Mouse (Mus musculus): ENCODE data around the gene Noto. TPM values are rescaled to one million over a fixed set of nuclear protein-coding genes. Genes with fewer than 3 reads are reported as not detected.

Noto gene
- total and polyA plus RNA-seq, 2 experiments from 2014 or later = not detected

GRCm38 (mm10) chr6:85388608-85389007 lies 35.1 kb upstream of the Noto start:
- Histone ChIP-seq H3K27ac (ENCODE audit: low read depth) (no peak overlapping the region), H3K27me3 (ENCODE audit: control insufficient read depth, insufficient read depth, low read length) (no peaks in the 10 kb centered on the region), H3K36me3 (replicated peaks; ENCODE audit: control insufficient read depth, insufficient read depth, low read length) (no peaks in the 10 kb centered on the region), H3K9me3 (replicated peaks; ENCODE audit: control insufficient read depth, low read length) (no peaks in the 10 kb centered on the region), H3K9ac (replicated peaks; ENCODE audit: low read depth, low read length) (no peak overlapping the region), H3K4me3 (ENCODE audit: low read depth, low read length) (no peak overlapping the region), H3K4me2 (ENCODE audit: low read depth, low read length) (no peak overlapping the region), H3K4me1 (ENCODE audit: control insufficient read depth, insufficient read depth) (no peaks in the 10 kb centered on the region)
- WGBS = 52% methylated on average over 5 of the region's 5 CpGs
- TF ChIP-seq CTCF (IDR thresholded peaks at IDR 0.05; ENCODE audit: low read depth) = no peak
- TF ChIP-seq EP300 (IDR thresholded peaks at IDR 0.05; ENCODE audit: low read depth) = no peak
- ATAC-seq (ENCODE audit: insufficient read depth, low read depth) = no peak
- DNase-seq (ENCODE audit: low spot score) = no peak

GRCm38 (mm10) chr6:85391803-85392202 lies 31.9 kb upstream of the Noto start:
- no peak overlapping the region for H3K9ac ChIP-seq (replicated peaks; ENCODE audit: low read depth, low read length)

GRCm38 (mm10) chr6:85395360-85395759 lies 28.3 kb upstream of the Noto start:
- DNase-seq (ENCODE audit: low spot score) (no peak), ATAC-seq (ENCODE audit: insufficient read depth, low read depth) (no peak)
- no peak overlapping the region for H3K4me2 ChIP-seq (ENCODE audit: low read depth, low read length)
- 80% methylated on average over 2 of the region's 2 CpGs for WGBS
- H3K36me3 ChIP-seq (replicated peaks; ENCODE audit: control insufficient read depth, insufficient read depth, low read length) = no peaks in the 10 kb centered on the region
- H3K4me1 ChIP-seq (ENCODE audit: control insufficient read depth, insufficient read depth) = no peaks in the 10 kb centered on the region
- no peak overlapping the region for H3K4me3 ChIP-seq (ENCODE audit: low read depth, low read length)
- H3K27me3 ChIP-seq (ENCODE audit: control insufficient read depth, insufficient read depth, low read length) = no peaks in the 10 kb centered on the region
- H3K9me3 ChIP-seq (replicated peaks; ENCODE audit: control insufficient read depth, low read length) = no peaks in the 10 kb centered on the region
- TF ChIP-seq CTCF (IDR thresholded peaks at IDR 0.05; ENCODE audit: low read depth) (no peak), EP300 (IDR thresholded peaks at IDR 0.05; ENCODE audit: low read depth) (no peak)
- no peak overlapping the region for H3K9ac ChIP-seq (replicated peaks; ENCODE audit: low read depth, low read length)
- no peak overlapping the region for H3K27ac ChIP-seq (ENCODE audit: low read depth)

More at GRCm38 (mm10) chr6:85391803-85392202, 31.9 kb upstream of the Noto start:
- Histone ChIP-seq H3K27me3 (ENCODE audit: control insufficient read depth, insufficient read depth, low read length) (no peaks in the 10 kb centered on the region), H3K9me3 (replicated peaks; ENCODE audit: control insufficient read depth, low read length) (no peaks in the 10 kb centered on the region), H3K36me3 (replicated peaks; ENCODE audit: control insufficient read depth, insufficient read depth, low read length) (no peaks in the 10 kb centered on the region), H3K27ac (ENCODE audit: low read depth) (no peak overlapping the region), H3K4me3 (ENCODE audit: low read depth, low read length) (no peak overlapping the region), H3K4me2 (ENCODE audit: low read depth, low read length) (no peak overlapping the region), H3K4me1 (ENCODE audit: control insufficient read depth, insufficient read depth) (no peaks in the 10 kb centered on the region)
- WGBS = 6% methylated on average over 6 of the region's 7 CpGs
- peak; percentile 86 for TF ChIP-seq CTCF (IDR thresholded peaks at IDR 0.05; ENCODE audit: low read depth)
- TF ChIP-seq EP300 (IDR thresholded peaks at IDR 0.05; ENCODE audit: low read depth) = no peak
- ATAC-seq (ENCODE audit: insufficient read depth, low read depth) (peak; percentile 24; the same call in 1 of the 2 replicates), DNase-seq (ENCODE audit: low spot score) (peak; percentile 73)

GRCm38 (mm10) chr6:85397165-85397564 lies 26.5 kb upstream of the Noto start:
- H3K9ac ChIP-seq (replicated peaks; ENCODE audit: low read depth, low read length) = no peak overlapping the region

GRCm38 (mm10) chr6:85399715-85400114 lies 24.0 kb upstream of the Noto start:
- DNase-seq (ENCODE audit: low spot score) = no peak
- WGBS = 27% methylated on average over 5 of the region's 5 CpGs

More at GRCm38 (mm10) chr6:85397165-85397564, 26.5 kb upstream of the Noto start:
- no peak for ATAC-seq (ENCODE audit: insufficient read depth, low read depth)
- H3K4me3 ChIP-seq (ENCODE audit: low read depth, low read length) = no peak overlapping the region
- no peaks in the 10 kb centered on the region for H3K9me3 ChIP-seq (replicated peaks; ENCODE audit: control insufficient read depth, low read length)
- no peak overlapping the region for H3K27ac ChIP-seq (ENCODE audit: low read depth)
- DNase-seq (ENCODE audit: low spot score) = no peak
- no peak overlapping the region for H3K4me2 ChIP-seq (ENCODE audit: low read depth, low read length)
- 33% methylated on average over 1 of the region's 1 CpGs for WGBS
- H3K36me3 ChIP-seq (replicated peaks; ENCODE audit: control insufficient read depth, insufficient read depth, low read length) = no peaks in the 10 kb centered on the region
- no peaks in the 10 kb centered on the region for H3K4me1 ChIP-seq (ENCODE audit: control insufficient read depth, insufficient read depth)
- TF ChIP-seq CTCF (IDR thresholded peaks at IDR 0.05; ENCODE audit: low read depth) (peak; percentile 59), EP300 (IDR thresholded peaks at IDR 0.05; ENCODE audit: low read depth) (no peak)
- H3K27me3 ChIP-seq (ENCODE audit: control insufficient read depth, insufficient read depth, low read length) = no peaks in the 10 kb centered on the region

GRCm38 (mm10) chr6:85402613-85403012 lies 21.1 kb upstream of the Noto start:
- DNase-seq (ENCODE audit: low spot score) = peak; percentile 43
- H3K9me3 ChIP-seq (replicated peaks; ENCODE audit: control insufficient read depth, low read length) = no peaks in the 10 kb centered on the region
- no peak overlapping the region for H3K4me3 ChIP-seq (ENCODE audit: low read depth, low read length)
- 40% methylated on average over 2 of the region's 2 CpGs for WGBS
- no peak overlapping the region for H3K9ac ChIP-seq (replicated peaks; ENCODE audit: low read depth, low read length)
- H3K36me3 ChIP-seq (replicated peaks; ENCODE audit: control insufficient read depth, insufficient read depth, low read length) = no peaks in the 10 kb centered on the region
- H3K4me2 ChIP-seq (ENCODE audit: low read depth, low read length) = no peak overlapping the region
- ATAC-seq (ENCODE audit: insufficient read depth, low read depth) = peak; percentile 73
- no peaks in the 10 kb centered on the region for H3K4me1 ChIP-seq (ENCODE audit: control insufficient read depth, insufficient read depth)
- H3K27me3 ChIP-seq (ENCODE audit: control insufficient read depth, insufficient read depth, low read length) = peaks cover 7% of the 10 kb centered on the region
- peak overlapping the region; percentile 65 for H3K27ac ChIP-seq (ENCODE audit: low read depth)
- TF ChIP-seq CTCF (IDR thresholded peaks at IDR 0.05; ENCODE audit: low read depth) (no peak), EP300 (IDR thresholded peaks at IDR 0.05; ENCODE audit: low read depth) (peak; percentile 69)

More at GRCm38 (mm10) chr6:85399715-85400114, 24.0 kb upstream of the Noto start:
- H3K27me3 ChIP-seq (ENCODE audit: control insufficient read depth, insufficient read depth, low read length) = no peaks in the 10 kb centered on the region
- H3K4me1 ChIP-seq (ENCODE audit: control insufficient read depth, insufficient read depth) = no peaks in the 10 kb centered on the region
- H3K36me3 ChIP-seq (replicated peaks; ENCODE audit: control insufficient read depth, insufficient read depth, low read length) = no peaks in the 10 kb centered on the region
- H3K9ac ChIP-seq (replicated peaks; ENCODE audit: low read depth, low read length) = no peak overlapping the region
- TF ChIP-seq EP300 (IDR thresholded peaks at IDR 0.05; ENCODE audit: low read depth) (no peak), CTCF (IDR thresholded peaks at IDR 0.05; ENCODE audit: low read depth) (no peak)
- no peak overlapping the region for H3K4me2 ChIP-seq (ENCODE audit: low read depth, low read length)
- ATAC-seq (ENCODE audit: insufficient read depth, low read depth) = no peak
- no peaks in the 10 kb centered on the region for H3K9me3 ChIP-seq (replicated peaks; ENCODE audit: control insufficient read depth, low read length)
- no peak overlapping the region for H3K27ac ChIP-seq (ENCODE audit: low read depth)
- H3K4me3 ChIP-seq (ENCODE audit: low read depth, low read length) = no peak overlapping the region

Data from heart, postnatal 0 days (tissue).